Mouse (Mus musculus) heart, embryonic 10.5 days (tissue): ENCODE measurements at regions not wholly inside any gene's neighbourhood (a gene's known extent, or its start where the extent isn't known, plus 50 kb on each side); places are given as distances from the start of the nearest gene placed in this dataset.
A peak's percentile ranks its signal among the peaks of the same experiment; 100 is the strongest.

Experiments used
- DNase-seq: peaks from one replicate; pipeline ENCODE4 v3.0.0-alpha.2; 2017; ENCODE audit warnings: low spot score
- H3K27ac ChIP-seq: fragments of 300-500 bp; sonication (generic); 2 replicates; pipeline ENCODE4 v1.5.1; 2016; ENCODE audit warnings: mild to moderate bottlenecking
- H3K27me3 ChIP-seq: fragments of 300-500 bp; sonication (generic); 2 replicates; pipeline ENCODE4 v1.6.1; 2016; ENCODE audit warnings: mild to moderate bottlenecking; ENCODE audit not compliant: poor library complexity, insufficient read depth, severe bottlenecking
- H3K36me3 ChIP-seq: fragments of 300-500 bp; sonication (generic); 2 replicates; pipeline ENCODE4 v1.6.1; 2016; ENCODE audit warnings: mild to moderate bottlenecking, moderate library complexity
- H3K4me1 ChIP-seq: fragments of 300-500 bp; sonication (generic); 2 replicates; pipeline ENCODE4 v1.6.1; 2016; ENCODE audit warnings: mild to moderate bottlenecking
- H3K4me3 ChIP-seq: fragments of 300-500 bp; sonication (generic); 2 replicates; pipeline ENCODE4 v1.5.1; 2016; ENCODE audit warnings: mild to moderate bottlenecking, moderate library complexity
- H3K9me3 ChIP-seq: fragments of 300-500 bp; sonication (generic); 2 replicates; pipeline ENCODE4 v1.6.1; 2016; ENCODE audit warnings: mild to moderate bottlenecking, moderate library complexity
- WGBS: fragments of 180-500 bp; shearing (Covaris S2); methylation state at CpG from one replicate; pipeline ENCODE4 v1.1.7; 2016; 5-methylcytosine and 5-hydroxymethylcytosine counted together

- Histone ChIP-seq H3K36me3 (no peaks in the 10 kb centered on the region), H3K27me3 (no peaks in the 10 kb centered on the region), H3K27ac (no peak overlapping the region), H3K4me3 (no peak overlapping the region), H3K4me1 (peaks cover 2% of the 10 kb centered on the region; the same call in 1 of the 2 replicates), H3K9me3 (no peaks in the 10 kb centered on the region)
- no peak for DNase-seq
- 92% methylated on average over 5 of the region's 5 CpGs for WGBS
Measured at GRCm38 (mm10) chr15:62073595-62073994, 1150.8 kb upstream of the A1bg start.

GRCm38 (mm10) chr15:62071311-62071710 lies 1148.5 kb upstream of the A1bg start:
- H3K36me3 ChIP-seq = no peaks in the 10 kb centered on the region
- WGBS = 74% methylated on average over 2 of the region's 2 CpGs
- no peaks in the 10 kb centered on the region for H3K27me3 ChIP-seq
- no peak overlapping the region for H3K27ac ChIP-seq
- H3K9me3 ChIP-seq = no peaks in the 10 kb centered on the region
- no peak overlapping the region for H3K4me3 ChIP-seq
- no peaks in the 10 kb centered on the region for H3K4me1 ChIP-seq
- no peak for DNase-seq

GRCm38 (mm10) chr15:62068422-62069160 lies 1145.8 kb upstream of the A1bg start:
- Histone ChIP-seq H3K27me3 (no peaks in the 10 kb centered on the region), H3K4me1 (no peaks in the 10 kb centered on the region), H3K4me3 (no peak overlapping the region), H3K27ac (no peak overlapping the region), H3K9me3 (no peaks in the 10 kb centered on the region), H3K36me3 (no peaks in the 10 kb centered on the region)
- DNase-seq = no peak
- 78% methylated on average over 11 of the region's 11 CpGs for WGBS

GRCm38 (mm10) chr15:62064399-62064798 lies 1141.6 kb upstream of the A1bg start:
- H3K27ac ChIP-seq = no peak overlapping the region
- no peaks in the 10 kb centered on the region for H3K4me1 ChIP-seq
- no peaks in the 10 kb centered on the region for H3K27me3 ChIP-seq
- H3K4me3 ChIP-seq = no peak overlapping the region
- 0 out of 2 replicates have a peak, but pooled peaks cover 2% of the 10 kb centered on the region for H3K36me3 ChIP-seq
- WGBS = 85% methylated on average over 3 of the region's 3 CpGs
- no peaks in the 10 kb centered on the region for H3K9me3 ChIP-seq
- DNase-seq = no peak

GRCm38 (mm10) chr15:62057449-62057848 lies 1134.6 kb upstream of the A1bg start:
- WGBS = 77% methylated on average over 2 of the region's 2 CpGs
- no peaks in the 10 kb centered on the region for H3K9me3 ChIP-seq
- H3K4me3 ChIP-seq = no peak overlapping the region
- no peaks in the 10 kb centered on the region for H3K27me3 ChIP-seq
- no peak overlapping the region for H3K27ac ChIP-seq
- peaks cover 5% of the 10 kb centered on the region; the same call in 1 of the 2 replicates for H3K4me1 ChIP-seq
- no peak for DNase-seq
- H3K36me3 ChIP-seq = 0 out of 2 replicates have a peak, but pooled peaks cover 2% of the 10 kb centered on the region

GRCm38 (mm10) chr15:62056889-62057288 lies 1134.1 kb upstream of the A1bg start:
- Histone ChIP-seq H3K27me3 (no peaks in the 10 kb centered on the region), H3K4me1 (peaks cover 5% of the 10 kb centered on the region; the same call in 1 of the 2 replicates), H3K27ac (no peak overlapping the region), H3K9me3 (no peaks in the 10 kb centered on the region), H3K4me3 (no peak overlapping the region), H3K36me3 (0 out of 2 replicates have a peak, but pooled peaks cover 2% of the 10 kb centered on the region)
- WGBS = 85% methylated on average over 11 of the region's 11 CpGs
- no peak for DNase-seq

- H3K4me1 ChIP-seq = peaks cover 5% of the 10 kb centered on the region; the same call in 1 of the 2 replicates
- no peak overlapping the region for H3K27ac ChIP-seq
- no peak for DNase-seq
- 0 out of 2 replicates have a peak, but pooled peaks cover 2% of the 10 kb centered on the region for H3K36me3 ChIP-seq
- no peaks in the 10 kb centered on the region for H3K9me3 ChIP-seq
- 70% methylated on average over 3 of the region's 3 CpGs for WGBS
- no peak overlapping the region for H3K4me3 ChIP-seq
- no peaks in the 10 kb centered on the region for H3K27me3 ChIP-seq
Measured at GRCm38 (mm10) chr15:62056401-62056800, 1133.6 kb upstream of the A1bg start.

- peaks cover 5% of the 10 kb centered on the region; the same call in 1 of the 2 replicates for H3K4me1 ChIP-seq
- DNase-seq = no peak
- no peaks in the 10 kb centered on the region for H3K9me3 ChIP-seq
- H3K36me3 ChIP-seq = no peaks in the 10 kb centered on the region
- H3K27ac ChIP-seq = no peak overlapping the region
- no peaks in the 10 kb centered on the region for H3K27me3 ChIP-seq
- 84% methylated on average over 2 of the region's 2 CpGs for WGBS
- no peak overlapping the region for H3K4me3 ChIP-seq
Measured at GRCm38 (mm10) chr15:62055011-62055410, 1132.2 kb upstream of the A1bg start.

GRCm38 (mm10) chr15:62053420-62054239 lies 1130.8 kb upstream of the A1bg start:
- 76% methylated on average over 8 of the region's 8 CpGs for WGBS
- no peaks in the 10 kb centered on the region for H3K36me3 ChIP-seq
- DNase-seq = no peak
- no peaks in the 10 kb centered on the region for H3K9me3 ChIP-seq
- no peaks in the 10 kb centered on the region for H3K27me3 ChIP-seq
- peaks cover 8% of the 10 kb centered on the region; the same call in 1 of the 2 replicates for H3K4me1 ChIP-seq
- no peak overlapping the region for H3K4me3 ChIP-seq
- peak overlapping the region; percentile 69; the same call in 1 of the 2 replicates for H3K27ac ChIP-seq

GRCm38 (mm10) chr15:62049416-62049815 lies 1126.6 kb upstream of the A1bg start:
- no peak overlapping the region for H3K4me3 ChIP-seq
- no peak for DNase-seq
- H3K27me3 ChIP-seq = no peaks in the 10 kb centered on the region
- H3K9me3 ChIP-seq = no peaks in the 10 kb centered on the region
- peaks cover 14% of the 10 kb centered on the region; the same call in 1 of the 2 replicates for H3K4me1 ChIP-seq
- no peaks in the 10 kb centered on the region for H3K36me3 ChIP-seq
- 63% methylated on average over 9 of the region's 9 CpGs for WGBS
- no peak overlapping the region for H3K27ac ChIP-seq

GRCm38 (mm10) chr15:62048981-62049380 lies 1126.2 kb upstream of the A1bg start:
- 84% methylated on average over 4 of the region's 4 CpGs for WGBS
- Histone ChIP-seq H3K36me3 (no peaks in the 10 kb centered on the region), H3K4me1 (peaks cover 16% of the 10 kb centered on the region; the same call in 1 of the 2 replicates), H3K27me3 (no peaks in the 10 kb centered on the region), H3K4me3 (no peak overlapping the region), H3K9me3 (no peaks in the 10 kb centered on the region), H3K27ac (no peak overlapping the region)
- DNase-seq = no peak

GRCm38 (mm10) chr15:62046276-62046675 lies 1123.5 kb upstream of the A1bg start:
- DNase-seq = no peak
- H3K4me1 ChIP-seq = peaks cover 21% of the 10 kb centered on the region
- no peaks in the 10 kb centered on the region for H3K9me3 ChIP-seq
- 77% methylated on average over 3 of the region's 3 CpGs for WGBS
- H3K4me3 ChIP-seq = no peak overlapping the region
- no peaks in the 10 kb centered on the region for H3K27me3 ChIP-seq
- H3K27ac ChIP-seq = no peak overlapping the region
- no peaks in the 10 kb centered on the region for H3K36me3 ChIP-seq
